Mouse (Mus musculus) left cerebral cortex, postnatal 25 days (tissue): ENCODE data around the gene Hnrnpm. TPM values are rescaled to one million over a fixed set of nuclear protein-coding genes. Genes with fewer than 3 reads are reported as not detected.

Experiments used
- DNase-seq, 2 experiments: peaks; one replicate each; pipeline ENCODE4 v3.0.0; 2022; ENCODE audit warnings: low spot score in 2 of 2, mixed read lengths in 1 of 2
- intact Hi-C: fragments of 180-260 bp; cut with DNase I; formaldehyde crosslinking; loops from one replicate; pipeline ENCODE4 v1.15.1; 2025
- total RNA-seq, 2 experiments: library from RNA; stranded (reverse); gene quantifications; 2 replicates each; pipeline ENCODE4 v1.2.3; 2021

The Hnrnpm gene
- total RNA-seq, 2 experiments from 2014 or later = 120 to 129 TPM

DNA sequence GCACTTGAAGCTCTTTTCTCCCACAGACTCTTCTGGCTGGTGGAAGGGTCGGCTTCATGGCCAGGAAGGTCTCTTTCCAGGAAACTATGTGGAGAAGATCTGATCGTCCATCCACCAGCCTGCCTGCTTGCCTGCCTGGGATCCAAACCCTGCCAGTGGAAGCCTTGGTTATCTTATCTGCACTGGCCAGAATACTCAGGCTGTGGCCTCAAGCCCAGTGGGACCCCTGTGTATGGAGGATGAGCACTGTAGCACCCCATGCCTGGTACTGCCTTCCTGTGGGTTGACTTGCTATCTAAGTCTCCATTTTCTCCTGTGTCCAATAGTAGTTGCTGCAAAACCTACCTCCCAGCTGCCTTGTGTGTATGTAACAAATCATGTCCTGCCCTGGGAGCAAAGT, 79.4 kb downstream of the Hnrnpm start:
- intact Hi-C loops = no loop called here
- no peak for DNase-seq

- DNase-seq = no peak
- intact Hi-C loops = no loop called here
Observed at GRCm38 (mm10) chr17:33601947-33602346, 84.7 kb downstream of the Hnrnpm start.

DNA sequence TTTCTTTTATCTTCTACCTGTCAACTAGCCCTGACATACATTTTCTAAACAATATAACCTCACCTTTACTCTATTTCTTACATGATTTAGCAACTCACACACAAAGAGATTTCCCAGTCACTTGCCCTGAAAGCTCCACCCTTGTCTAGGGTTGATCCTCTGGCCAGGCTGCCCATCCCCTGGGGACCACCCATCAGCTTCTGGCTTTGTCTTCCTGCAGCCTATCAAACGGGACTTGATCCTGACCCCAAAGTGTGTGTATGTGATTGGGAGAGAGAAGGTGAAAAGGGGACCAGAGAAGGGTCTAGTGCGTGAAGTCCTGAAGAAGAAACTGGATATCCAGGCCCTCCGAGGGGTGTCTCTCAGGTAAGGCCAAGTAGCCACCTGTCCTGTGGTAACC, 85.8 kb downstream of the Hnrnpm start:
- no peak for DNase-seq

DNA sequence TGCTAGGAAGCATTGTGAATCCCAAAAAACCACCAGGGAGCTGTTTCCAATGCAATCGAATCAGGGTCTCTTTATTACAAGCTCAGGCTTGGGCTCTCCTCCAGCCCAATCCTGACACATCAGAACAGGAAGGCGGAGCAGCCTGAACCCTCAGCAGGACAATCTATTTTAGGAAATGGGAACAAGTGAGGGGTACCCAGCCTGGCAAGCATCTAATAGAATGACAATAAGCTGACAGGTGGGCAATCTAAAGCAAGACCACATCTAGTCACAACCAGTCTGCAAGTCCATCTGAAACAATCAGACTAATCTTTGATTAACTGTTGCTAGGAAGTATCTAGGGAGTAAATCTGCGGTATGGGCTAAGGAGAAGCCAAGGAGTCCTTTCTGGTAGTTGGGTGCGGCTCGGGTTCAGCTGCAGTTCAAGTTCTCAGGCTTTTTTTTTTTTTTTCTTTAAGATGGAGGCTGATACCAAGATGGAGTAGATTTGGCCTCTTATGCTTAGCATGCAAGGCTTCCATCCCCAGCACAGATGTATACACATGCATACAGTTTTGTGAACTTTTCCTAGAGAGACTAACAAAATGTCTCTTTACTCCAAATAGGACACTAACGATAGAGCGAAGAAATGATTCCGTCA, 86.7 kb downstream of the Hnrnpm start:
- intact Hi-C loops = no loop called here
- no peak for DNase-seq

More for the DNA sequence above, 85.8 kb downstream of the Hnrnpm start:
- intact Hi-C loops = no loop called here

DNA sequence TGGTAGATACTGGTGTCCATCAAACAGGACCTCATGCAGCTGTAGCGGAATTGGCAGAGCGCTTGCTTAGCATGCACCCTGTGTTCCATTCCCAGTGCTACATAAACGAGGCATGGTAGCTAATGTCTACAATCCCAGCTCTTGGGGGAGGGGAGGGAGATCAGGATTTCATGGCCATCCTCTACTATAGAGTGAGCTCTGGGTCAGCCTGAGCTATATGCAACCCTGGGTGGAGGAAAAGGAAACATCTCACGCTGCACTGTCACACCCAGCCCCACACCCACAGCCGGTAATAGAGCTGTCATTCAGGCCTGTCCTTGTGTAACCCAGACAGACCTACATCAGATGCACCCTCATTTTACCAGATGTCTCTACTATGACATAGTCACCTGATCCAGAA, 88.2 kb downstream of the Hnrnpm start:
- no peak for DNase-seq
- intact Hi-C loops = no loop called here

- no peak for DNase-seq
- intact Hi-C loops = no loop called here
Observed at GRCm38 (mm10) chr17:33597271-33597670, 89.4 kb downstream of the Hnrnpm start.

Other genes with a start within 250 kb of the Hnrnpm start
- 10 to 100 TPM; 30.4 to 32.0 TPM for gene Adamts10, start 162.7 kb downstream of the Hnrnpm start, total RNA-seq
- gene Myo1f, start 131.2 kb downstream of the Hnrnpm start, total RNA-seq = 1 to 10 TPM; 1.6 to 2.2 TPM
- 10 to 100 TPM; 43.0 to 45.3 TPM for gene Zfp414, start 57.8 kb downstream of the Hnrnpm start, total RNA-seq
- gene Pram1, start 48.8 kb downstream of the Hnrnpm start, total RNA-seq = not detected
- gene March2, start 31.8 kb upstream of the Hnrnpm start, total RNA-seq = 10 to 100 TPM; 86.1 to 87.2 TPM
- gene Rab11b, start 73.7 kb upstream of the Hnrnpm start, total RNA-seq = 100 to 1,000 TPM; 328 to 343 TPM
- 1 to 10 TPM; 3.9 to 4.1 TPM for gene Angptl4, start 95.0 kb upstream of the Hnrnpm start, total RNA-seq
- gene Kank3, start 123.7 kb upstream of the Hnrnpm start, total RNA-seq = 10 to 100 TPM; 37.0 to 39.7 TPM
- gene Rps28, start 137.7 kb upstream of the Hnrnpm start, total RNA-seq = 100 to 1,000 TPM; 675 to 677 TPM
- 100 to 1,000 TPM; 196 to 205 TPM for gene Ndufa7, start 137.7 kb upstream of the Hnrnpm start, total RNA-seq
- gene Cd320, start 156.2 kb upstream of the Hnrnpm start, total RNA-seq = 10 to 100 TPM; 28.1 to 28.3 TPM
- gene Gm7029, start 187.0 kb upstream of the Hnrnpm start, total RNA-seq = not detected
- 1 to 10 TPM; 3.0 to 3.4 TPM for gene Kifc1, start 203.8 kb upstream of the Hnrnpm start, total RNA-seq
- under 1 TPM in 1 of 2 experiments, not detected in 1; 0.57 TPM for gene Platr17, start 218.3 kb upstream of the Hnrnpm start, total RNA-seq
- 10 to 100 TPM; 26.0 to 26.2 TPM for gene Daxx, start 222.6 kb upstream of the Hnrnpm start, total RNA-seq
- 10 to 100 TPM; 32.7 to 37.7 TPM for gene Tapbp, start 229.0 kb upstream of the Hnrnpm start, total RNA-seq
- gene Zbtb22, start 229.0 kb upstream of the Hnrnpm start, total RNA-seq = 10 to 100 TPM; 28.1 to 32.1 TPM
- gene Rgl2, start 242.7 kb upstream of the Hnrnpm start, total RNA-seq = 10 to 100 TPM; 55.2 to 66.8 TPM